Mouse (Mus musculus): ENCODE results near the gene Timm50. TPM values are rescaled to one million over a fixed set of nuclear protein-coding genes. Genes with fewer than 3 reads are reported as not detected.

The Timm50 gene
- polyA plus RNA-seq, 1 experiment from 2014 or later: 166 TPM

DNA sequence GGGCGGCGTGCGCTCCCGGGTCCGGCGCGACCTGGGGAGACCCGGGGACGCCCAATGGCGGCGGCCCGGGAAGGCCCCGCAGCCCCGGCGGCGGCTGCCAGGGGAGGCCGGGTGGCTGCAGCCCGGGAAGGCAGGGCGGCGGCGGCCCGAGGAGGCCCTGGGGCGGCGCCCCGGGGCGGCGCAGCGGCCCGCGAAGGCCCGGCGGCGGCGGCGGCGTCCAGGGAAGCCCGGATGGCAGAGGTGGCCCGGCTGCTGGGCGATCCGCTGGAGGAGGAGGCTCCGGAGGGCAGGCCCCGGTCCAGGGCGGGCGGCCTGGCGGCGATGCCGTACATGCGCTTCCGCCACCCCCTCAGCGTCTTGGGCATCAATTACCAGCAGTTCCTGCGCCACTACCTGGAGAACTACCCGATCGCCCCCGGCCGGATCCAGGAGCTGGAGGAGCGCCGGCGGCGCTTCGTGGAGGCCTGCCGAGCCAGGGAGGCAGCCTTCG, 43.8 kb downstream of the Timm50 start:
- Histone ChIP-seq H3K4me1 (replicated peaks) (peaks cover 7% of the 10 kb centered on the region; the same call in 1 of the 2 replicates), H3K9me3 (peaks cover 11% of the 10 kb centered on the region; the same call in 1 of the 2 replicates), H3K27ac (peak overlapping the region; percentile 92), H3K9ac (replicated peaks) (peak overlapping the region; percentile 97), H3K36me3 (peaks cover 32% of the 10 kb centered on the region), H3K4me2 (peak overlapping the region; percentile 79), H3K4me3 (replicated peaks) (peak overlapping the region; percentile 92), H3K27me3 (no peaks in the 10 kb centered on the region)
- ATAC-seq (ENCODE audit: insufficient number of reproducible peaks, insufficient read depth, low FRiP score, low TSS enrichment, low read depth): peak; percentile 66
- WGBS: under 1% methylated on average over 62 of the region's 62 CpGs

GRCm38 (mm10) chr7:28267129-28268041, 44.5 kb downstream of the Timm50 start, which contains the start of gene Eid2:
Eid2 (plus strand) TSS chr7:28267881.
- Histone ChIP-seq H3K27ac (peak within 1 kb of the TSS; percentile 92), H3K4me1 (replicated peaks) (peaks cover 7% of the 10 kb centered on the region; the same call in 1 of the 2 replicates), H3K36me3 (peaks cover 25% of the 10 kb centered on the region), H3K9ac (replicated peaks) (peak within 1 kb of the TSS; percentile 97), H3K9me3 (peaks cover 11% of the 10 kb centered on the region; the same call in 1 of the 2 replicates), H3K4me2 (peak within 1 kb of the TSS; percentile 79), H3K27me3 (no peaks in the 10 kb centered on the region), H3K4me3 (replicated peaks) (peak within 1 kb of the TSS; percentile 92)
- peak; percentile 83 for ATAC-seq (ENCODE audit: insufficient number of reproducible peaks, insufficient read depth, low FRiP score, low TSS enrichment, low read depth)
- WGBS: 8% methylated on average over 57 of the region's 57 CpGs

DNA sequence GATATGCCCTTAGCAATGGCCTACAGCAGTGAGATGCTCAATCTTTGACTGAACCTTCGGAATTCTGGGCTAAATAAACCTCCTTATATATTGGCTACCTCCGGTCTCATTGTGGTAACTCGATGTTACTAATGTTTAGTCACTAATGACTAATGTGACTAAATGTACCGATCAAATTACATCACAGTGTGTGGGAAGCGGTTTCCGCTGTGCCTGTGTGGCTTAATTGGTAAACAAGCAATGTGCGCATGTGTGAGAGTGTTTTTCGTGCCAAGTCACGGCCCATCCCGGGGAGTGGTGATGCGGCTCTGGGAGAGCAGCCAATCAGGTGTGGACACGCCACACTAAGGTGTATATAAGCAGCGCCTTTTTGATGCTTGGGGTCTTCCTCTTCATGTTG, 46.5 kb downstream of the Timm50 start:
- 0 out of 2 replicates have a peak, but pooled peaks cover 6% of the 10 kb centered on the region for H3K9me3 ChIP-seq
- H3K27ac ChIP-seq: no peak overlapping the region
- H3K27me3 ChIP-seq: no peaks in the 10 kb centered on the region
- no peak overlapping the region for H3K4me3 ChIP-seq (replicated peaks)
- ATAC-seq (ENCODE audit: insufficient number of reproducible peaks, insufficient read depth, low FRiP score, low TSS enrichment, low read depth): no peak
- H3K9ac ChIP-seq (replicated peaks): no peak overlapping the region
- peaks cover 10% of the 10 kb centered on the region for H3K36me3 ChIP-seq
- 90% methylated on average over 13 of the region's 13 CpGs for WGBS
- H3K4me2 ChIP-seq: no peak overlapping the region
- peaks cover 7% of the 10 kb centered on the region; the same call in 1 of the 2 replicates for H3K4me1 ChIP-seq (replicated peaks)

- WGBS: 6% methylated on average over 13 of the region's 15 CpGs
- H3K4me3 ChIP-seq (replicated peaks): no peak overlapping the region
- H3K4me1 ChIP-seq (replicated peaks): 0 out of 2 replicates have a peak, but pooled peaks cover 5% of the 10 kb centered on the region
- no peaks in the 10 kb centered on the region for H3K27me3 ChIP-seq
- H3K9ac ChIP-seq (replicated peaks): no peak overlapping the region
- no peak overlapping the region for H3K4me2 ChIP-seq
- no peaks in the 10 kb centered on the region for H3K9me3 ChIP-seq
- no peaks in the 10 kb centered on the region for H3K36me3 ChIP-seq
- no peak overlapping the region for H3K27ac ChIP-seq
- ATAC-seq (ENCODE audit: insufficient number of reproducible peaks, insufficient read depth, low FRiP score, low TSS enrichment, low read depth): no peak
Observed at GRCm38 (mm10) chr7:28263786-28264185, 48.1 kb downstream of the Timm50 start.

GRCm38 (mm10) chr7:28262861-28263260, 49.0 kb downstream of the Timm50 start:
- H3K27ac ChIP-seq: no peak overlapping the region
- WGBS: 58% methylated on average over 5 of the region's 5 CpGs
- no peak for ATAC-seq (ENCODE audit: insufficient number of reproducible peaks, insufficient read depth, low FRiP score, low TSS enrichment, low read depth)
- H3K9ac ChIP-seq (replicated peaks): no peak overlapping the region
- H3K4me3 ChIP-seq (replicated peaks): no peak overlapping the region
- H3K9me3 ChIP-seq: no peaks in the 10 kb centered on the region
- no peak overlapping the region for H3K4me2 ChIP-seq
- no peaks in the 10 kb centered on the region for H3K27me3 ChIP-seq
- H3K36me3 ChIP-seq: no peaks in the 10 kb centered on the region
- H3K4me1 ChIP-seq (replicated peaks): no peaks in the 10 kb centered on the region

Other genes with a start within 250 kb of the Timm50 start
- gene Fcgbp, start 240.8 kb downstream of the Timm50 start, polyA plus RNA-seq (2016; fragmentation: Nextera tagmentation; extraction: Ambion mirVana): 0.25 and 0.63 TPM in 2 replicates
- 0.04 and 0.05 TPM in 2 replicates for gene 9530053A07Rik, start 182.6 kb downstream of the Timm50 start, polyA plus RNA-seq (2016; fragmentation: Nextera tagmentation; extraction: Ambion mirVana)
- gene Fbl, start 142.4 kb downstream of the Timm50 start, polyA plus RNA-seq (2016; fragmentation: Nextera tagmentation; extraction: Ambion mirVana): 159 and 169 TPM in 2 replicates
- gene Dyrk1b, start 132.6 kb downstream of the Timm50 start, polyA plus RNA-seq (2016; fragmentation: Nextera tagmentation; extraction: Ambion mirVana): 17.6 and 20.5 TPM in 2 replicates
- gene Eid2, start 44.2 kb downstream of the Timm50 start, polyA plus RNA-seq (2016; fragmentation: Nextera tagmentation; extraction: Ambion mirVana): 5.4 and 18.9 TPM in 2 replicates
- gene Eid2b, start 34.3 kb downstream of the Timm50 start, polyA plus RNA-seq (2016; fragmentation: Nextera tagmentation; extraction: Ambion mirVana): 17.6 and 18.5 TPM in 2 replicates
- not detected in 2 replicates for gene Selenov, start 20.9 kb downstream of the Timm50 start, polyA plus RNA-seq (2016; fragmentation: Nextera tagmentation; extraction: Ambion mirVana)
- gene Dll3, start 9.8 kb downstream of the Timm50 start, polyA plus RNA-seq (2016; fragmentation: Nextera tagmentation; extraction: Ambion mirVana): 3.5 and 3.7 TPM in 2 replicates
- gene Supt5, start 26.7 kb upstream of the Timm50 start, polyA plus RNA-seq (2016; fragmentation: Nextera tagmentation; extraction: Ambion mirVana): 99.0 and 117 TPM in 2 replicates
- gene Rps16, start 38.6 kb upstream of the Timm50 start, polyA plus RNA-seq (2016; fragmentation: Nextera tagmentation; extraction: Ambion mirVana): 915 and 927 TPM in 2 replicates
- gene Plekhg2, start 60.5 kb upstream of the Timm50 start, polyA plus RNA-seq (2016; fragmentation: Nextera tagmentation; extraction: Ambion mirVana): 96.9 and 106 TPM in 2 replicates
- gene Zfp36, start 68.2 kb upstream of the Timm50 start, polyA plus RNA-seq (2016; fragmentation: Nextera tagmentation; extraction: Ambion mirVana): 7.1 and 7.7 TPM in 2 replicates
- 45.4 and 51.6 TPM in 2 replicates for gene Med29, start 80.6 kb upstream of the Timm50 start, polyA plus RNA-seq (2016; fragmentation: Nextera tagmentation; extraction: Ambion mirVana)
- 83.0 and 86.8 TPM in 2 replicates for gene Paf1, start 80.9 kb upstream of the Timm50 start, polyA plus RNA-seq (2016; fragmentation: Nextera tagmentation; extraction: Ambion mirVana)
- gene Gmfg, start 125.4 kb upstream of the Timm50 start, polyA plus RNA-seq (2016; fragmentation: Nextera tagmentation; extraction: Ambion mirVana): 6.2 and 9.0 TPM in 2 replicates
- 7.5 and 7.9 TPM in 2 replicates for gene Lrfn1, start 139.9 kb upstream of the Timm50 start, polyA plus RNA-seq (2016; fragmentation: Nextera tagmentation; extraction: Ambion mirVana)
- not detected in 2 replicates for gene Ifnl2, start 198.4 kb upstream of the Timm50 start, polyA plus RNA-seq (2016; fragmentation: Nextera tagmentation; extraction: Ambion mirVana)
- not detected in 2 replicates for gene Ifnl3, start 210.8 kb upstream of the Timm50 start, polyA plus RNA-seq (2016; fragmentation: Nextera tagmentation; extraction: Ambion mirVana)
- gene Sycn, start 228.8 kb upstream of the Timm50 start, polyA plus RNA-seq (2016; fragmentation: Nextera tagmentation; extraction: Ambion mirVana): not detected in 2 replicates
- gene Nccrp1, start 235.2 kb upstream of the Timm50 start, polyA plus RNA-seq (2016; fragmentation: Nextera tagmentation; extraction: Ambion mirVana): not detected in 2 replicates